Comparison of ENCODE assay signal across 26 mouse cellular contexts in the genomic region with DNA sequence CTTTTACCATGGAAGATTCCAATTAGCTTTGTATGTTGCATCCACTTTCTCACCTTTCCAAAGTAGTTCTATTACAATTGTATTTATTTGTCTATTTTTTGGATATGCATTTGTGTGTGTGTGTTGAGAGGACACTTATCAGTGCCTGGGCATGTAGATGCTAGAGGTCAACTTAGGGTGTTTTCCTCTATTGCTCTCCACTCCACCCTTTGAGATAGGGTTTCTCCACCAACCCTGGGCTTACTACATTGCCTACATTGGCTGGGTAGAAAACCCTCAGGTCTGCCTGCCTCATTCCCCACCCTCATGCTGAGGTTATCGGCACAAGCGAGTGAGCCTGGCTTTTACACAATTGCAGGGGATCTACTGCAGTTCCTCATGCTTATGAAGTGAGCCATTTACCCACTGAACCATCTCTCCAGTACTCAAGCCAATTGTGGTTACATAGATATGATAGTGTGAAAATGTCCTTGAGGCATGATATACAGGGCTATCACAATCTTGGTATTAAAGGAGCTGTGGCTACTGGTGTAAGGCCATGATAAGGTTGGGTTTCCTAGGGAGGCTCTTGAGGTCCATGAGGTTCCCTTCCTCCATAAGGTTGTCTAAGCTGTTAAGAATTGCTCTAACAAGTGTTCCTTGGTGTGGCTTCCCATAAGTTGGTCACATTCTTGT.
A peak's percentile ranks its signal among the peaks of the same experiment; 100 is the strongest.
DNase-seq lines count a peak whose midpoint lies in the region; ATAC-seq lines count a peak whose summit lies in the region.
"Had no signal": no experiment of that assay in that cellular context is flagged by ENCODE, and none has a peak within 500 bp of the region (broad histone marks: within the 10 kb centered on the region; RNA-seq: fewer than 3 reads in every experiment).

No protein-coding gene starts in this region.

- no peaks in the 10 kb centered on the region for H3K4me1 ChIP-seq in liver, embryonic 13.5 days (replicated peaks)
- H3K4me1 ChIP-seq in liver, embryonic 16.5 days (ENCODE audit: control insufficient read depth, low read depth, low read length) = no peaks in the 10 kb centered on the region
- H3K4me1 ChIP-seq in kidney, embryonic 15.5 days = no peaks in the 10 kb centered on the region
- no peaks in the 10 kb centered on the region for H3K4me1 ChIP-seq in midbrain, embryonic 11.5 days (ENCODE audit: control insufficient read depth, insufficient read depth, low read length)
- H3K4me1 ChIP-seq: forebrain, embryonic 10.5 days; forebrain, embryonic 13.5 days; heart, embryonic 12.5 days; heart, embryonic 15.5 days; hindbrain, embryonic 10.5 days; hindbrain, embryonic 13.5 days had no signal

- H3K27me3 ChIP-seq in liver, embryonic 13.5 days = no peaks in the 10 kb centered on the region
- H3K27me3 ChIP-seq in liver, embryonic 16.5 days (ENCODE audit: control insufficient read depth, insufficient read depth, low read depth, low read length) = no peaks in the 10 kb centered on the region
- no peaks in the 10 kb centered on the region for H3K27me3 ChIP-seq in kidney, embryonic 15.5 days
- no peaks in the 10 kb centered on the region for H3K27me3 ChIP-seq in midbrain, embryonic 11.5 days (ENCODE audit: control insufficient read depth, insufficient read depth, low read length)
- H3K27me3 ChIP-seq: forebrain, embryonic 13.5 days; heart, embryonic 12.5 days; heart, embryonic 15.5 days; hindbrain, embryonic 13.5 days had no signal

- no peak overlapping the region for H3K4me3 ChIP-seq in liver, embryonic 13.5 days (replicated peaks)
- H3K4me3 ChIP-seq in liver, embryonic 16.5 days (ENCODE audit: low read depth, low read length) = no peak overlapping the region
- H3K4me3 ChIP-seq in kidney, embryonic 15.5 days (replicated peaks) = no peak overlapping the region
- H3K4me3 ChIP-seq in midbrain, embryonic 11.5 days (ENCODE audit: low read depth, low read length) = no peak overlapping the region
- H3K4me3 ChIP-seq: forebrain, embryonic 10.5 days; forebrain, embryonic 13.5 days; heart, embryonic 12.5 days; heart, embryonic 15.5 days; hindbrain, embryonic 10.5 days; hindbrain, embryonic 13.5 days had no signal

- 55% methylated on average over 2 of the region's 2 CpGs for WGBS in liver, embryonic 13.5 days (ENCODE audit: insufficient replicate concordance)
- 67% methylated on average over 2 of the region's 2 CpGs for WGBS in liver, embryonic 16.5 days (ENCODE audit: insufficient replicate concordance)
- WGBS in kidney, embryonic 15.5 days = 90% methylated on average over 2 of the region's 2 CpGs
- 98% methylated on average over 2 of the region's 2 CpGs for WGBS in midbrain, embryonic 11.5 days

- no peak overlapping the region for H3K4me2 ChIP-seq in liver, embryonic 13.5 days
- no peak overlapping the region for H3K4me2 ChIP-seq in liver, embryonic 16.5 days (ENCODE audit: low read depth, low read length)
- H3K4me2 ChIP-seq in kidney, embryonic 15.5 days = no peak overlapping the region
- H3K4me2 ChIP-seq in midbrain, embryonic 11.5 days = no peak overlapping the region
- H3K4me2 ChIP-seq: forebrain, embryonic 13.5 days; heart, embryonic 12.5 days; heart, embryonic 15.5 days; hindbrain, embryonic 13.5 days had no signal

- no peak for DNase-seq in liver, embryonic 13.5 days
- no peak for DNase-seq in midbrain, embryonic 11.5 days (ENCODE audit: low spot score, missing footprints)
- DNase-seq in left cerebral cortex, postnatal 36 days (ENCODE audit: low spot score in 2 of 2) = no peak
- DNase-seq: adrenal gland, adult 8-10 months; adrenal gland, postnatal 25 days; cerebellum, adult 11-12 months; cerebellum, adult 8-10 months; cerebellum, postnatal 10 days; cerebellum, postnatal 36 days; gastrocnemius, postnatal 14 days; heart, adult 18-20 months; heart, postnatal 10 days; heart, postnatal 36 days had no signal

- H3K27ac ChIP-seq in liver, embryonic 13.5 days = no peak overlapping the region
- no peak overlapping the region for H3K27ac ChIP-seq in liver, embryonic 16.5 days (ENCODE audit: low read length)
- no peak overlapping the region for H3K27ac ChIP-seq in kidney, embryonic 15.5 days
- H3K27ac ChIP-seq in midbrain, embryonic 11.5 days (ENCODE audit: low read depth, low read length) = no peak overlapping the region
- H3K27ac ChIP-seq: forebrain, embryonic 10.5 days; forebrain, embryonic 13.5 days; heart, embryonic 15.5 days; hindbrain, embryonic 10.5 days; hindbrain, embryonic 13.5 days had no signal

- H3K9me3 ChIP-seq in liver, embryonic 13.5 days (replicated peaks) = 0 out of 2 replicates have a peak, but pooled peaks cover 3% of the 10 kb centered on the region
- no peaks in the 10 kb centered on the region for H3K9me3 ChIP-seq in liver, embryonic 16.5 days (replicated peaks; ENCODE audit: control insufficient read depth, low read length)
- H3K9me3 ChIP-seq in kidney, embryonic 15.5 days (replicated peaks) = no peaks in the 10 kb centered on the region
- H3K9me3 ChIP-seq in midbrain, embryonic 11.5 days (ENCODE audit: control insufficient read depth, low read length) = no peaks in the 10 kb centered on the region
- H3K9me3 ChIP-seq: heart, embryonic 15.5 days; hindbrain, embryonic 13.5 days had no signal

- 0 out of 2 replicates have a peak, but pooled peaks have one; percentile 18 for ATAC-seq in common myeloid progenitor, adult 5-6 weeks (replicated peaks; ENCODE audit: low read depth, poor library complexity, severe bottlenecking)
- ATAC-seq in liver, embryonic 13.5 days (ENCODE audit: low read depth) = peak; percentile 89
- peak; percentile 64; the same call in 1 of the 2 replicates for ATAC-seq in liver, embryonic 16.5 days (ENCODE audit: low read depth)
- no peak for ATAC-seq in kidney, embryonic 15.5 days (replicated peaks; ENCODE audit: low FRiP score)
- ATAC-seq in midbrain, embryonic 11.5 days (ENCODE audit: low FRiP score) = no peak
- ATAC-seq: activated CD4-positive, CD25-positive, alpha-beta regulatory T cell, adult 4 months; CD4-positive, CD25-positive, alpha-beta regulatory T cell, adult 4 months; forebrain, embryonic 13.5 days; forebrain, embryonic 16.5 days; hindbrain, embryonic 16.5 days had no signal

- intact Hi-C loops in left cerebral cortex, postnatal 36 days (cut with DNase I) = no loop called here

- H3K36me3 ChIP-seq in liver, embryonic 13.5 days = no peaks in the 10 kb centered on the region
- no peaks in the 10 kb centered on the region for H3K36me3 ChIP-seq in liver, embryonic 16.5 days (ENCODE audit: control insufficient read depth, insufficient read depth)
- H3K36me3 ChIP-seq in kidney, embryonic 15.5 days = no peaks in the 10 kb centered on the region
- no peaks in the 10 kb centered on the region for H3K36me3 ChIP-seq in midbrain, embryonic 11.5 days (ENCODE audit: control insufficient read depth, insufficient read depth, low read length)
- H3K36me3 ChIP-seq: forebrain, embryonic 10.5 days; heart, embryonic 12.5 days; heart, embryonic 15.5 days; hindbrain, embryonic 10.5 days; hindbrain, embryonic 13.5 days had no signal

- no peak overlapping the region for H3K9ac ChIP-seq in liver, embryonic 13.5 days
- H3K9ac ChIP-seq in liver, embryonic 16.5 days (ENCODE audit: low read depth, low read length) = no peak overlapping the region
- H3K9ac ChIP-seq in kidney, embryonic 15.5 days = no peak overlapping the region
- H3K9ac ChIP-seq in midbrain, embryonic 11.5 days (ENCODE audit: low read length) = no peak overlapping the region
- H3K9ac ChIP-seq: forebrain, embryonic 13.5 days; heart, embryonic 12.5 days; heart, embryonic 15.5 days; hindbrain, embryonic 13.5 days had no signal

Comparison
In these comparisons a context has a peak if more than half of its experiments do, and no peak if none do; other contexts are left out.
1. ATAC-seq: peak in common myeloid progenitor, adult 5-6 weeks (single experiment), liver, embryonic 13.5 days (single experiment) and liver, embryonic 16.5 days (single experiment); none in kidney, embryonic 15.5 days (single experiment) and midbrain, embryonic 11.5 days (single experiment).